Mouse (Mus musculus): ENCODE data around the gene Rrp36.

The Rrp36 gene

GRCm38 (mm10) chr17:46682654-46683389 lies 8.7 kb upstream of the Rrp36 start:
- peak; percentile 55 for DNase-seq

GRCm38 (mm10) chr17:46681466-46682118 lies 7.4 kb upstream of the Rrp36 start:
- DNase-seq = peak; percentile 60

- DNase-seq = peak; percentile 99
These were observed 6.7 kb upstream of the Rrp36 start, which contains the start of gene Klhdc3 for GRCm38 (mm10) chr17:46680760-46681373. Klhdc3 (minus strand) TSS chr17:46680914.

- DNase-seq = no peak
These were observed 5.9 kb upstream of the Rrp36 start for GRCm38 (mm10) chr17:46679843-46680759.

- DNase-seq = peak; percentile 44
These were observed 4.8 kb upstream of the Rrp36 start for GRCm38 (mm10) chr17:46678911-46679310.

GRCm38 (mm10) chr17:46678416-46678815 lies 4.3 kb upstream of the Rrp36 start, which contains the start of gene Mea1:
Mea1 (plus strand) TSS chr17:46678793.
- peak; percentile 64 for DNase-seq

GRCm38 (mm10) chr17:46674530-46675283 lies 555 bp upstream of the Rrp36 start:
- DNase-seq = peak; percentile 50

- no peak for DNase-seq
These were observed 4.2 kb downstream of the Rrp36 start for GRCm38 (mm10) chr17:46669911-46670310.

- DNase-seq = peak; percentile 23
These were observed 6.4 kb downstream of the Rrp36 start for GRCm38 (mm10) chr17:46667712-46668111.

GRCm38 (mm10) chr17:46662730-46663129 lies 11.4 kb downstream of the Rrp36 start:
- DNase-seq = peak; percentile 84

- peak; percentile 77 for DNase-seq
These were observed 12.2 kb downstream of the Rrp36 start for GRCm38 (mm10) chr17:46661981-46662380.

- peak; percentile 84 for DNase-seq
These were observed 12.8 kb downstream of the Rrp36 start for GRCm38 (mm10) chr17:46661351-46661750.

GRCm38 (mm10) chr17:46656054-46656453 lies 18.1 kb downstream of the Rrp36 start:
- no peak for DNase-seq

- DNase-seq = peak; percentile 49
These were observed 22.2 kb downstream of the Rrp36 start for GRCm38 (mm10) chr17:46651755-46652547.

- no peak for DNase-seq
These were observed 22.9 kb downstream of the Rrp36 start for GRCm38 (mm10) chr17:46651292-46651691.

GRCm38 (mm10) chr17:46650232-46651031 lies 23.7 kb downstream of the Rrp36 start, which contains the start of gene Cul7:
Cul7 (plus strand) TSS chr17:46650337.
- DNase-seq = peak; percentile 93

- peak; percentile 50 for DNase-seq
These were observed 24.3 kb downstream of the Rrp36 start for GRCm38 (mm10) chr17:46649811-46650210.

GRCm38 (mm10) chr17:46648436-46648835 lies 25.7 kb downstream of the Rrp36 start:
- DNase-seq = peak; percentile 58

GRCm38 (mm10) chr17:46647279-46647678 lies 26.9 kb downstream of the Rrp36 start:
- DNase-seq = peak; percentile 45

- no peak for DNase-seq
These were observed 27.9 kb downstream of the Rrp36 start for GRCm38 (mm10) chr17:46646322-46646662.

All from cerebellum, adult 11-12 months (tissue).